Mouse (Mus musculus) neural tube, embryonic 11.5 days (tissue): ENCODE measurements at regions not wholly inside any gene's neighbourhood (a gene's known extent, or its start where the extent isn't known, plus 50 kb on each side); places are given as distances from the start of the nearest gene placed in this dataset.

Source experiments
- ATAC-seq: fragments of 200-750 bp; cut with Nextera tagmentation; 2 replicates; pipeline ENCODE4 v1.8.0; 2017; ENCODE audit warnings: moderate number of reproducible peaks, mild to moderate bottlenecking, moderate TSS enrichment, moderate library complexity; ENCODE audit not compliant: insufficient read depth, low FRiP score, low TSS enrichment
- DNase-seq: peaks from one replicate; pipeline ENCODE4 v3.0.0-alpha.2; 2015; ENCODE audit warnings: low spot score
- H3K27ac ChIP-seq: fragments of 300-500 bp; sonication (generic); 2 replicates; pipeline ENCODE4 v1.5.1; 2014; ENCODE audit warnings: low read depth, mild to moderate bottlenecking, low read length
- H3K27me3 ChIP-seq: fragments of 300-500 bp; sonication (generic); 2 replicates; pipeline ENCODE4 v1.6.1; 2014; ENCODE audit warnings: mild to moderate bottlenecking, low read length, mixed read lengths; ENCODE audit not compliant: control insufficient read depth, insufficient read depth
- H3K36me3 ChIP-seq: fragments of 300-500 bp; sonication (generic); 2 replicates; pipeline ENCODE4 v1.6.1; 2014; ENCODE audit warnings: mild to moderate bottlenecking, low read length, moderate library complexity, mixed read lengths; ENCODE audit not compliant: control insufficient read depth, insufficient read depth
- H3K4me1 ChIP-seq: fragments of 300-500 bp; sonication (generic); 2 replicates; pipeline ENCODE4 v1.6.1; 2014; ENCODE audit warnings: low read length, mixed read lengths; ENCODE audit not compliant: control insufficient read depth, insufficient read depth
- H3K4me2 ChIP-seq: fragments of 300-500 bp; sonication (generic); 2 replicates; pipeline ENCODE4 v1.6.1; 2014; ENCODE audit warnings: low read depth, mild to moderate bottlenecking, moderate library complexity
- H3K4me3 ChIP-seq: fragments of 300-500 bp; sonication (generic); 2 replicates; pipeline ENCODE4 v1.5.1; 2014; ENCODE audit warnings: low read depth, low read length
- H3K9ac ChIP-seq: fragments of 300-500 bp; sonication (generic); 2 replicates; pipeline ENCODE4 v1.6.1; 2014; ENCODE audit warnings: mild to moderate bottlenecking, low read length
- H3K9me3 ChIP-seq: fragments of 300-500 bp; sonication (generic); 2 replicates; pipeline ENCODE4 v1.6.1; 2016; ENCODE audit warnings: low read length; ENCODE audit not compliant: control insufficient read depth
- WGBS: fragments of 180-500 bp; shearing (Covaris S2); extraction: QIAGEN DNeasy Blood & Tissue Kit; methylation state at CpG from one replicate; pipeline ENCODE4 v1.1.7; 2014; 5-methylcytosine and 5-hydroxymethylcytosine counted together

- Histone ChIP-seq H3K27me3 (no peaks in the 10 kb centered on the region), H3K4me1 (no peaks in the 10 kb centered on the region), H3K4me3 (no peak overlapping the region), H3K27ac (no peak overlapping the region), H3K9ac (no peak overlapping the region), H3K4me2 (no peak overlapping the region), H3K36me3 (no peaks in the 10 kb centered on the region), H3K9me3 (no peaks in the 10 kb centered on the region)
- 85% methylated on average over 1 of the region's 1 CpGs for WGBS
- ATAC-seq (no peak), DNase-seq (no peak)
Measured at GRCm38 (mm10) chr16:85743022-85743421, 59.9 kb downstream of the Adamts1 start.

DNA sequence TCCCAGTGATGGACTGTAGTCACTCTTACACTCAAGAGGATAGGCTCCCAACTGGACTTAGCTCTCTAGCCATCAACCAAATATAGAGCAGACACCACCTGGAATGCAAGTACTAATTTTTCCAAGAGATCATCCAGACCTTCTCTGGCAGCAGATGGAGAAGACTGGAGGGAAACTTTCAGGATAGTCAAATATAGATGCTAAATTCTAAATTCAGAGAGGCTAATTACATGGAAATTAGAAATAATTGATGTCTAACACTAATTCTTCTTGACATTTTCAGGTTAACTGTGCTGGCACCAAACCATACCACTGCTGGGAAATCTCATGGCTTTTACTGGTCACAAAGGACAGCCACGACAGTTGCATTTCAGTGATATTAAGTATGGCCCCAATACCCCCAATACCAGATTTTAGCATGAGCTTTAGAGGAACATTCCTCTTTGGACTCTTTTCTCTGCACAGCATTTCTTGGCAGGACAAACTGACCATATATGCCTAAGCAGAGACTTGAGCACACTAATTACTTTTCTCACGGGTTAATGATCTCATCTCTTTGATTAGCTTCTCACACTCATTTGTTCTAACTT is 64.2 kb downstream of the Adamts1 start:
- 83% methylated on average over 2 of the region's 2 CpGs for WGBS
- Histone ChIP-seq H3K9me3 (no peaks in the 10 kb centered on the region), H3K36me3 (no peaks in the 10 kb centered on the region), H3K4me1 (no peaks in the 10 kb centered on the region), H3K4me2 (no peak overlapping the region), H3K27me3 (no peaks in the 10 kb centered on the region), H3K27ac (no peak overlapping the region), H3K4me3 (no peak overlapping the region), H3K9ac (no peak overlapping the region)
- no peak for ATAC-seq
- no peak for DNase-seq

DNA sequence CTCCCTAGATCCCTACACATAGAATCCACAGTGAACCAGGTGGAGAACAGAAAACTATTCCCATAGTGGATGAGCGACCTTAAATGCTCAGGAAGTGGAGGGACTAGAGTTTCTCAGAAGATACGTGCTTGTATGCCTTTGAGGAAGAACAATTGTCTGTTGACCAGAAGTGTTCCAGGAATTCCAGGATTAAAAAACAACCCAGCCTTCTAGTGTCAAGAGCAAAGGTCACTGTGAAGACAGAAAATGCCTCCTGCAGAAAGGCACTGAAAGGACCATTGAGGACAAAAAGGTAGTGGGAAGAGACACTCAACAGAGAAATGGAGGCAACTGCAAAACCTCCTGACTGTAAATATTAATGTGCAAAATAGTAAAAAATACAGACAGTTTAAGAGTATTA is 74.9 kb downstream of the Adamts1 start:
- H3K36me3 ChIP-seq, result no peaks in the 10 kb centered on the region
- DNase-seq (no peak), ATAC-seq (no peak)
- no peaks in the 10 kb centered on the region for H3K4me1 ChIP-seq
- H3K27ac ChIP-seq, result no peak overlapping the region
- no peak overlapping the region for H3K9ac ChIP-seq
- H3K4me2 ChIP-seq, result no peak overlapping the region
- 81% methylated on average over 2 of the region's 2 CpGs for WGBS
- H3K9me3 ChIP-seq, result no peaks in the 10 kb centered on the region
- H3K4me3 ChIP-seq, result no peak overlapping the region
- no peaks in the 10 kb centered on the region for H3K27me3 ChIP-seq

DNA sequence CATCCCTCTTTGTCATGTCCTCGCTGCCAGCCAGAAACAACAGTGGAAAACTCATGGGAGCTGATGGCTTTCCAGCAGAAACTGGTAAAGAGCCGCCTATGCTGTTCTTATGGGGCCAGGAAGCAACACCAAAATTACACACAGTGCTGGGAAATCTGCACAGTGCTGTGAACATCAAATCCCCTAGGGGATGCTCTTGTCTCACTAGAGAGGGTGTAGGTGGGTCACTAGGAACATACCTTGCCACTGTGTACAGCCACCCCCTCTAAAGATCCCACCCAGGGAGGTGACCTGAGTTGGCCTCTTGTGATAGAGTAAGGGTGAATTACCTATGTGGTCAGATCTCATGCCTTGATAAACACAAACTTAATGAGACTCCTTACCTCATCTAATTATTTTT is 80.9 kb downstream of the Adamts1 start:
- 67% methylated on average over 2 of the region's 2 CpGs for WGBS
- DNase-seq (no peak), ATAC-seq (no peak)
- no peaks in the 10 kb centered on the region for H3K4me1 ChIP-seq
- H3K4me2 ChIP-seq, result no peak overlapping the region
- H3K27ac ChIP-seq, result no peak overlapping the region
- H3K9ac ChIP-seq, result no peak overlapping the region
- no peaks in the 10 kb centered on the region for H3K9me3 ChIP-seq
- no peaks in the 10 kb centered on the region for H3K36me3 ChIP-seq
- no peak overlapping the region for H3K4me3 ChIP-seq
- no peaks in the 10 kb centered on the region for H3K27me3 ChIP-seq

DNA sequence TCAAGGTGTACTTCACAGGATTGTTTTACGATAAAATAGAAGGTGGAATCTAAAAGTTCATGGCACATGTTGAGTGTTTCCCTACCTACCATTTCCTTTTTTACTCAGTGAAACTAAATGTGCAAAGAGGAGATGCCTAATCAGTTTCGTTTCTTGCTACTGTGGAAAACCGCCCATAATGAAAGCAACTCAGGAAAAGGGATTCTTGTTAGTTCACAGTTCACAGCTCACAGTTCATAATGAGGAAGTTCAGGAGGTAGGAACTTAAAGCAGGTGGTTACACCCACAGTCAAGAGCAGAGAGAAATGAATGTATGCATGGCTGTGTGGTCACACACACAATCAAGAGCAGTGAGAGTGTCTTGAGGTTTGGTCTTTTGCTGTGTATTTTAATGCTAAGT is 90.6 kb downstream of the Adamts1 start:
- ATAC-seq, result no peak
- H3K9ac ChIP-seq, result no peak overlapping the region
- H3K27me3 ChIP-seq, result no peaks in the 10 kb centered on the region
- no peak overlapping the region for H3K4me2 ChIP-seq
- DNase-seq, result no peak
- H3K4me1 ChIP-seq, result no peaks in the 10 kb centered on the region
- H3K27ac ChIP-seq, result no peak overlapping the region
- no peaks in the 10 kb centered on the region for H3K36me3 ChIP-seq
- WGBS, result 86% methylated on average over 3 of the region's 3 CpGs
- H3K4me3 ChIP-seq, result no peak overlapping the region
- H3K9me3 ChIP-seq, result no peaks in the 10 kb centered on the region

DNA sequence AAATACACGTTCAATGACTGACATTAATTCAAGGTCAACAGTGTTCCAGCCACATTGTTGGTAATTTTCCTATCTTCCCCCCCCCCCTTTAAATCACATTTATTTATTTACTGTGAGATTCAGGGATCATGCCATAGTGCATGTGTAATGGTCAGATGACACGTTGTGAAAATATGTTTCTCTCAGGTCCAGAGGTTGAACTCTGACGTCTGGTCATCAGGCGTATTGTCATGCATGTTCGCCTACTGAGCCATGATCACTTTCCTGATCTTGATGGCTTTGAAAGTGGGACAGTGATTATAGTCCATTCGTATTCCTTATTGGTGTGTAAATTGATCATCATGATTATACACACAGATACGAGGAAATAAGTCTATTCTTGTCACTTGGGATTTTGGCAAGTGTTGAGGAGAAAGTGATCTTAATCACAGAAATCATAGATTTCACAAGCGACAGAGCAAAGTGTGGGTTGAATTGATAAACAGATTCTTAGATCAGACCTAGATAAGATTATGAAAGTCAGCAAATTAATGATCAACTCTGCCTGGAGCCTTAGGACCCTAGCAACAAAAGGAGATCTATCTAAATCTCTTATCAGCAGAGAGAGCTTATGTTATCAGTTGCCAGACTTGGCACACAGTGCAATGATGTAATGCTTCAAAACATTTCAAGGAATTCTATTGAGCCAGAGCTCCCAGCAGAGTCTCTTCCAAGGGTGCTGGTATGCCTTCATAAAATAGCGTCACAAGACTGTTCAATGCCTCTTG is 98.5 kb downstream of the Adamts1 start:
- Histone ChIP-seq H3K4me3 (no peak overlapping the region), H3K9me3 (no peaks in the 10 kb centered on the region), H3K4me1 (no peaks in the 10 kb centered on the region), H3K27me3 (no peaks in the 10 kb centered on the region), H3K36me3 (no peaks in the 10 kb centered on the region), H3K4me2 (no peak overlapping the region), H3K9ac (no peak overlapping the region), H3K27ac (no peak overlapping the region)
- ATAC-seq (no peak), DNase-seq (no peak)
- 93% methylated on average over 9 of the region's 9 CpGs for WGBS

DNA sequence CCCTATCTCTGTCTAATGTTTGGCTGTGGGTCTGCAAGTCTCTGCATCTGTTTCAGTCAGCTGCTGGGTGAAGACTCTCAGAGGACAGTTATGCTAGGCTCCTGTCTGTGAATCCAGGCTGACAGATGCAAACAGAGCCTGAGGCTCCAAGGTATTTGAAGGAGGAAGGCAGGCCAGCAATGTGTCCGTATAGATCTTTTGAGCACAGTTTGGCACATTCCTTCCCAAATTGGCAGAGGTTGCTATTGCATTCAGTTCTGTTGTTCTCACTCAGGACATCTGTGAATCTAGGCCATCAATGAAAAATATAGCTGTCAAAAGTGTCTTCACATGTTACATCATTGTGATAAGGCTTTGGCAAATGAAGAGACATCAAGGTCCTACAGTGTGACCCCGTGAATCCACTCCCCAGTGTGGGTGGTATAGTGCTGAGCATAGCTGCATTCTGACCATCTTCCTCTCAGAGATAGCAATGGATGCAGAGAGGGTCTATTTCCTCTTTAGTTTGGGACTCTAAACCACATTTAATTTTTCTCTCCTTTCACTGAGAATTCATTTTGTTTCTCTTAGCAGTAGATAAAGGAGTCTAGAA is 99.9 kb downstream of the Adamts1 start:
- Histone ChIP-seq H3K4me3 (no peak overlapping the region), H3K9me3 (no peaks in the 10 kb centered on the region), H3K27me3 (no peaks in the 10 kb centered on the region), H3K9ac (no peak overlapping the region), H3K4me1 (no peaks in the 10 kb centered on the region), H3K27ac (no peak overlapping the region), H3K36me3 (no peaks in the 10 kb centered on the region), H3K4me2 (no peak overlapping the region)
- DNase-seq (no peak), ATAC-seq (no peak)
- 89% methylated on average over 2 of the region's 2 CpGs for WGBS

DNA sequence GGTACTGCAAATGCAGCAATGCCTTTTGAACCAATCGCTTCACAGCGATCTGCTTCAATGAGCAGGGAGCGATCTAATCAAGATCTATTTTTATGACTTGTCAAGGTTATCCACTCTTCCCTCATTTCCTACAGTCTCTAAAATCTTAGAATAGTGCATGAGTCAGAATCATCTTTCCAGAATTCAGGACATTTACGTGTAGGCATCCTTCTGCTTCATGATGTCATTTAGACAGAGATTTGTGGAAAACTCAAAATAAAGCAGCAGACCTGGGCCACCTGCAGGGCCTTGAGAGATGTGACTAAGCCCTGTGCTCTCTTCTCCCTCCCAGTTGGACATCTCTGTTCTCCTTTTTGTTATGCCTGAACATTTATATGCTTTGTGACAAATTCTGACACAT is 103.6 kb downstream of the Adamts1 start:
- no peak for ATAC-seq
- WGBS, result 91% methylated on average over 4 of the region's 4 CpGs

GRCm38 (mm10) chr16:85682721-85683120 is 120.2 kb downstream of the Adamts1 start:
- 70% methylated on average over 2 of the region's 2 CpGs for WGBS
- Histone ChIP-seq H3K4me3 (no peak overlapping the region), H3K4me2 (no peak overlapping the region), H3K27ac (no peak overlapping the region), H3K4me1 (no peaks in the 10 kb centered on the region), H3K9me3 (no peaks in the 10 kb centered on the region), H3K9ac (no peak overlapping the region), H3K36me3 (no peaks in the 10 kb centered on the region), H3K27me3 (no peaks in the 10 kb centered on the region)
- DNase-seq (no peak), ATAC-seq (no peak)

More for the DNA sequence above, 103.6 kb downstream of the Adamts1 start:
- no peaks in the 10 kb centered on the region for H3K36me3 ChIP-seq
- H3K27ac ChIP-seq, result no peak overlapping the region
- H3K9ac ChIP-seq, result no peak overlapping the region
- no peaks in the 10 kb centered on the region for H3K9me3 ChIP-seq
- no peaks in the 10 kb centered on the region for H3K4me1 ChIP-seq
- no peak for DNase-seq
- H3K4me2 ChIP-seq, result no peak overlapping the region
- no peak overlapping the region for H3K4me3 ChIP-seq
- no peaks in the 10 kb centered on the region for H3K27me3 ChIP-seq
